In genomic region chr15:61538169-61538755, GRCm38 (mm10) we compare ENCODE assay signal across 12 mouse cellular contexts.
"Had no signal": no experiment of that assay in that cellular context is flagged by ENCODE, and none has a peak within 500 bp of the region (broad histone marks: within the 10 kb centered on the region; RNA-seq: fewer than 3 reads in every experiment).

No protein-coding gene starts in this region.

- H3K4me1 ChIP-seq: limb, embryonic 13.5 days had no signal

- H3K27me3 ChIP-seq: limb, embryonic 13.5 days; midbrain, embryonic 12.5 days; neural tube, embryonic 15.5 days had no signal

- H3K4me2 ChIP-seq: limb, embryonic 13.5 days; midbrain, embryonic 12.5 days; neural tube, embryonic 15.5 days had no signal

- H3K36me3 ChIP-seq: limb, embryonic 13.5 days; midbrain, embryonic 12.5 days; neural tube, embryonic 15.5 days had no signal

- H3K27ac ChIP-seq: layer of hippocampus, adult 2 months; limb, embryonic 13.5 days; liver, embryonic 14.5 days; midbrain, embryonic 12.5 days; neural tube, embryonic 15.5 days had no signal

- H3K9me3 ChIP-seq: limb, embryonic 13.5 days; midbrain, embryonic 12.5 days; neural tube, embryonic 15.5 days had no signal

- H3K9ac ChIP-seq: limb, embryonic 13.5 days; liver, embryonic 14.5 days; midbrain, embryonic 12.5 days; neural tube, embryonic 15.5 days had no signal

- DNase-seq: kidney, postnatal 10 days; kidney, postnatal 4 days; left cerebral cortex, postnatal 4 days; lung, adult 18-20 months; right cerebral cortex, postnatal 14 days; thymus, adult 18-20 months had no signal

- H3K4me3 ChIP-seq: layer of hippocampus, adult 2 months; limb, embryonic 13.5 days; midbrain, embryonic 12.5 days; myocyte; neural tube, embryonic 15.5 days had no signal
